Mouse (Mus musculus) midbrain, embryonic 15.5 days (tissue): ENCODE data around the gene Pan2. TPM values are rescaled to one million over a fixed set of nuclear protein-coding genes. Genes with fewer than 3 reads are reported as not detected.

Experiments
- ATAC-seq: fragments of 200-750 bp; cut with Nextera tagmentation; replicated peaks from 2 replicates; pipeline ENCODE4 v1.8.0; 2017; ENCODE audit warnings: moderate TSS enrichment
- H3K27ac ChIP-seq: fragments of 300-500 bp; sonication (generic); 2 replicates; pipeline ENCODE4 v1.5.1; 2015; ENCODE audit warnings: mild to moderate bottlenecking, inconsistent platforms
- H3K27me3 ChIP-seq: fragments of 300-500 bp; sonication (generic); replicated peaks from 2 replicates; pipeline ENCODE4 v1.6.1; 2015; ENCODE audit warnings: inconsistent platforms
- H3K36me3 ChIP-seq: fragments of 300-500 bp; sonication (generic); replicated peaks from 2 replicates; pipeline ENCODE4 v1.6.1; 2015; ENCODE audit warnings: inconsistent platforms
- H3K4me1 ChIP-seq: fragments of 300-500 bp; sonication (generic); 2 replicates; pipeline ENCODE4 v1.6.1; 2015; ENCODE audit warnings: inconsistent platforms
- H3K4me2 ChIP-seq: fragments of 300-500 bp; sonication (generic); 2 replicates; pipeline ENCODE4 v1.6.1; 2015; ENCODE audit warnings: inconsistent platforms, mild to moderate bottlenecking, moderate library complexity
- H3K4me3 ChIP-seq: fragments of 300-500 bp; sonication (generic); 2 replicates; pipeline ENCODE4 v1.5.1; 2015; ENCODE audit warnings: mild to moderate bottlenecking, inconsistent platforms
- H3K9ac ChIP-seq: fragments of 300-500 bp; sonication (generic); 2 replicates; pipeline ENCODE4 v1.6.1; 2015; ENCODE audit warnings: mild to moderate bottlenecking, inconsistent platforms
- H3K9me3 ChIP-seq: fragments of 300-500 bp; sonication (generic); 2 replicates; pipeline ENCODE4 v1.6.1; 2016; ENCODE audit warnings: inconsistent platforms
- WGBS: fragments of 180-500 bp; shearing (Covaris S2); methylation state at CpG from one replicate; pipeline ENCODE4 v1.1.7; 2015; ENCODE audit warnings: mixed read lengths; 5-methylcytosine and 5-hydroxymethylcytosine counted together
- polyA plus RNA-seq: library from polyadenylated mRNA; unstranded; fragments of >200 nt; fragmentation: Nextera tagmentation; extraction: Ambion mirVana; gene quantifications from 2 replicates; pipeline ENCODE4 v1.2.1, GENCODE M21; 2015

Pan2 gene
- polyA plus RNA-seq, 1 experiment from 2014 or later: 24.0 TPM

GRCm38 (mm10) chr10:128296370-128297090 is 6.6 kb upstream of the Pan2 start:
- no peak for ATAC-seq
- H3K27ac ChIP-seq: no peak overlapping the region
- WGBS: 69% methylated on average over 13 of the region's 13 CpGs

GRCm38 (mm10) chr10:128297221-128297620 is 5.9 kb upstream of the Pan2 start:
- Histone ChIP-seq H3K9ac (no peak overlapping the region), H3K9me3 (no peaks in the 10 kb centered on the region), H3K4me3 (no peak overlapping the region), H3K4me2 (no peak overlapping the region), H3K4me1 (peaks cover 2% of the 10 kb centered on the region), H3K27me3 (no peaks in the 10 kb centered on the region), H3K36me3 (no peaks in the 10 kb centered on the region), H3K27ac (no peak overlapping the region)
- WGBS: 75% methylated on average over 4 of the region's 4 CpGs
- no peak for ATAC-seq

More at GRCm38 (mm10) chr10:128296370-128297090, 6.6 kb upstream of the Pan2 start:
- Histone ChIP-seq H3K36me3 (peaks cover 1% of the 10 kb centered on the region; the same call in 1 of the 2 replicates), H3K9ac (no peak overlapping the region), H3K4me3 (no peak overlapping the region), H3K4me1 (no peaks in the 10 kb centered on the region), H3K9me3 (no peaks in the 10 kb centered on the region), H3K4me2 (no peak overlapping the region), H3K27me3 (no peaks in the 10 kb centered on the region)

- Histone ChIP-seq H3K4me3 (no peak overlapping the region), H3K36me3 (no peaks in the 10 kb centered on the region), H3K27ac (no peak overlapping the region), H3K27me3 (no peaks in the 10 kb centered on the region), H3K9ac (no peak overlapping the region), H3K9me3 (no peaks in the 10 kb centered on the region), H3K4me1 (peaks cover 6% of the 10 kb centered on the region), H3K4me2 (no peak overlapping the region)
- WGBS: 77% methylated on average over 11 of the region's 11 CpGs
- ATAC-seq: no peak
Measured at GRCm38 (mm10) chr10:128297622-128298021, 5.5 kb upstream of the Pan2 start.

GRCm38 (mm10) chr10:128298243-128298642 is 4.9 kb upstream of the Pan2 start:
- H3K4me2 ChIP-seq: no peak overlapping the region
- WGBS: 81% methylated on average over 6 of the region's 6 CpGs
- H3K4me1 ChIP-seq: peaks cover 8% of the 10 kb centered on the region
- no peak for ATAC-seq
- H3K9me3 ChIP-seq: no peaks in the 10 kb centered on the region
- no peak overlapping the region for H3K27ac ChIP-seq
- H3K9ac ChIP-seq: no peak overlapping the region
- H3K36me3 ChIP-seq: no peaks in the 10 kb centered on the region
- H3K4me3 ChIP-seq: no peak overlapping the region
- no peaks in the 10 kb centered on the region for H3K27me3 ChIP-seq

GRCm38 (mm10) chr10:128298702-128299171 is 4.4 kb upstream of the Pan2 start, which contains the start of gene Il23a:
Gene Il23a, minus strand, starts transcription at chr10:128298752.
- H3K9me3 ChIP-seq: no peaks in the 10 kb centered on the region
- no peak within 1 kb of the TSS for H3K4me2 ChIP-seq
- peaks cover 9% of the 10 kb centered on the region for H3K4me1 ChIP-seq
- 85% methylated on average over 11 of the region's 11 CpGs for WGBS
- no peak within 1 kb of the TSS for H3K27ac ChIP-seq
- no peak for ATAC-seq
- H3K36me3 ChIP-seq: no peaks in the 10 kb centered on the region
- no peak within 1 kb of the TSS for H3K4me3 ChIP-seq
- no peaks in the 10 kb centered on the region for H3K27me3 ChIP-seq
- H3K9ac ChIP-seq: no peak within 1 kb of the TSS

- Histone ChIP-seq H3K9me3 (no peaks in the 10 kb centered on the region), H3K4me2 (peak overlapping the region; percentile 81), H3K4me3 (peak overlapping the region; percentile 56), H3K27me3 (no peaks in the 10 kb centered on the region), H3K27ac (peak overlapping the region; percentile 97), H3K4me1 (peaks cover 20% of the 10 kb centered on the region), H3K36me3 (no peaks in the 10 kb centered on the region), H3K9ac (peak overlapping the region; percentile 67)
- 33% methylated on average over 3 of the region's 3 CpGs for WGBS
- ATAC-seq: no peak
Measured at GRCm38 (mm10) chr10:128302357-128302756, 778 bp upstream of the Pan2 start.

GRCm38 (mm10) chr10:128302785-128303125 is 380 bp upstream of the Pan2 start:
- Histone ChIP-seq H3K4me1 (peaks cover 20% of the 10 kb centered on the region), H3K36me3 (no peaks in the 10 kb centered on the region), H3K9me3 (no peaks in the 10 kb centered on the region), H3K27me3 (no peaks in the 10 kb centered on the region), H3K27ac (peak overlapping the region; percentile 97), H3K4me3 (peak overlapping the region; percentile 56), H3K4me2 (peak overlapping the region; percentile 81), H3K9ac (peak overlapping the region; percentile 67)
- ATAC-seq: peak; percentile 48
- under 1% methylated on average over 9 of the region's 9 CpGs for WGBS

GRCm38 (mm10) chr10:128309654-128310053 is 6.5 kb downstream of the Pan2 start:
- Histone ChIP-seq H3K27ac (no peak overlapping the region), H3K4me2 (no peak overlapping the region), H3K9me3 (no peaks in the 10 kb centered on the region), H3K36me3 (peaks cover 14% of the 10 kb centered on the region), H3K9ac (no peak overlapping the region), H3K4me3 (no peak overlapping the region), H3K4me1 (peaks cover 2% of the 10 kb centered on the region), H3K27me3 (no peaks in the 10 kb centered on the region)
- WGBS: 92% methylated on average over 7 of the region's 7 CpGs
- no peak for ATAC-seq

GRCm38 (mm10) chr10:128310177-128310576 is 7.0 kb downstream of the Pan2 start:
- H3K9me3 ChIP-seq: no peaks in the 10 kb centered on the region
- 54% methylated on average over 11 of the region's 11 CpGs for WGBS
- no peak overlapping the region for H3K4me3 ChIP-seq
- peaks cover 18% of the 10 kb centered on the region for H3K36me3 ChIP-seq
- no peak overlapping the region for H3K4me2 ChIP-seq
- no peaks in the 10 kb centered on the region; the same call in 1 of the 2 replicates for H3K4me1 ChIP-seq
- H3K9ac ChIP-seq: 0 out of 2 replicates have a peak overlapping the region, but pooled peaks have one; percentile 8
- ATAC-seq: no peak
- H3K27ac ChIP-seq: no peak overlapping the region
- no peaks in the 10 kb centered on the region for H3K27me3 ChIP-seq

GRCm38 (mm10) chr10:128310902-128311301 is 7.8 kb downstream of the Pan2 start:
- peaks cover 25% of the 10 kb centered on the region for H3K36me3 ChIP-seq
- ATAC-seq: no peak

GRCm38 (mm10) chr10:128315578-128315977 is 12.4 kb downstream of the Pan2 start:
- Histone ChIP-seq H3K9ac (no peak overlapping the region), H3K9me3 (no peaks in the 10 kb centered on the region), H3K4me1 (no peaks in the 10 kb centered on the region), H3K36me3 (peaks cover 39% of the 10 kb centered on the region), H3K4me2 (no peak overlapping the region), H3K27me3 (no peaks in the 10 kb centered on the region), H3K4me3 (no peak overlapping the region), H3K27ac (no peak overlapping the region)
- no peak for ATAC-seq
- 95% methylated on average over 8 of the region's 8 CpGs for WGBS

More at GRCm38 (mm10) chr10:128310902-128311301, 7.8 kb downstream of the Pan2 start:
- H3K9me3 ChIP-seq: no peaks in the 10 kb centered on the region
- H3K4me3 ChIP-seq: no peak overlapping the region
- no peaks in the 10 kb centered on the region for H3K27me3 ChIP-seq
- H3K4me2 ChIP-seq: no peak overlapping the region
- no peak overlapping the region for H3K27ac ChIP-seq
- no peaks in the 10 kb centered on the region; the same call in 1 of the 2 replicates for H3K4me1 ChIP-seq
- WGBS: 89% methylated on average over 4 of the region's 4 CpGs
- H3K9ac ChIP-seq: no peak overlapping the region

- Histone ChIP-seq H3K36me3 (peaks cover 15% of the 10 kb centered on the region), H3K27me3 (no peaks in the 10 kb centered on the region), H3K4me3 (peak overlapping the region; percentile 79), H3K9me3 (no peaks in the 10 kb centered on the region), H3K4me1 (peaks cover 19% of the 10 kb centered on the region), H3K27ac (peak overlapping the region; percentile 97), H3K9ac (no peak overlapping the region), H3K4me2 (peak overlapping the region; percentile 64)
- no peak for ATAC-seq
- WGBS: 61% methylated on average over 12 of the region's 12 CpGs
Measured at GRCm38 (mm10) chr10:128321641-128322040, 18.5 kb downstream of the Pan2 start.
